Mouse (Mus musculus) neural tube, embryonic 10.5 days (tissue): ENCODE results near the gene Myl6b.
A peak's percentile ranks its signal among the peaks of the same experiment; 100 is the strongest.
"Not testable (repeated sequence)": the region's sequence is repeated elsewhere in the genome, so short reads cannot be mapped to it uniquely, and the experiment has no call there.

ENCODE experiments used
- DNase-seq: peaks from one replicate; pipeline ENCODE4 v3.0.0-alpha.2; 2017; ENCODE audit warnings: low spot score; ENCODE audit errors: extremely low spot score

Myl6b gene

GRCm38 (mm10) chr10:128493695-128494666 is 4.5 kb downstream of the Myl6b start, which contains the start of gene Myl6:
Gene Myl6, minus strand, starts transcription at chr10:128494145.
- DNase-seq: peak; percentile 97

- DNase-seq: no peak
Measured at GRCm38 (mm10) chr10:128493319-128493694, 5.2 kb downstream of the Myl6b start.

- DNase-seq: peak; percentile 49
Measured at GRCm38 (mm10) chr10:128492633-128493311, 5.7 kb downstream of the Myl6b start.

GRCm38 (mm10) chr10:128492051-128492450 is 6.4 kb downstream of the Myl6b start:
- not testable (repeated sequence) for DNase-seq

- no peak for DNase-seq
Measured at GRCm38 (mm10) chr10:128491495-128491894, 7.0 kb downstream of the Myl6b start.

- DNase-seq: no peak
Measured at GRCm38 (mm10) chr10:128490912-128491311, 7.6 kb downstream of the Myl6b start.

- DNase-seq: no peak
Measured at GRCm38 (mm10) chr10:128490232-128490631, 8.3 kb downstream of the Myl6b start.

GRCm38 (mm10) chr10:128489785-128490184 is 8.7 kb downstream of the Myl6b start:
- DNase-seq: no peak

GRCm38 (mm10) chr10:128489380-128489779 is 9.1 kb downstream of the Myl6b start:
- no peak for DNase-seq

- DNase-seq: no peak
Measured at GRCm38 (mm10) chr10:128488776-128489175, 9.7 kb downstream of the Myl6b start.

GRCm38 (mm10) chr10:128487861-128488712 is 10.4 kb downstream of the Myl6b start:
- DNase-seq: no peak

GRCm38 (mm10) chr10:128486370-128486769 is 12.1 kb downstream of the Myl6b start:
- no peak for DNase-seq

- DNase-seq: no peak
Measured at GRCm38 (mm10) chr10:128474366-128474765, 24.1 kb downstream of the Myl6b start.

- peak; percentile 40 for DNase-seq
Measured at GRCm38 (mm10) chr10:128460270-128460630, 38.2 kb downstream of the Myl6b start.

GRCm38 (mm10) chr10:128459409-128460269 is 38.8 kb downstream of the Myl6b start:
- DNase-seq: peak; percentile 76

- peak; percentile 80 for DNase-seq
Measured at GRCm38 (mm10) chr10:128458719-128459408, 39.6 kb downstream of the Myl6b start, which contains the start of gene Smarcc2. Gene Smarcc2, plus strand, starts transcription at chr10:128459248.

- peak; percentile 98 for DNase-seq
Measured at GRCm38 (mm10) chr10:128458348-128458718, 40.2 kb downstream of the Myl6b start.

GRCm38 (mm10) chr10:128457676-128458075 is 40.8 kb downstream of the Myl6b start:
- no peak for DNase-seq

- peak; percentile 72 for DNase-seq
Measured at GRCm38 (mm10) chr10:128455280-128455679, 43.2 kb downstream of the Myl6b start.

- no peak for DNase-seq
Measured at GRCm38 (mm10) chr10:128454471-128454870, 44.0 kb downstream of the Myl6b start.
